Mouse (Mus musculus): Measurements from ENCODE around the gene Traf1. TPM values are rescaled to one million over a fixed set of nuclear protein-coding genes. Genes with fewer than 3 reads are reported as not detected.

Traf1 gene
- total RNA-seq, 2 experiments from 2014 or later: 0.46 to 1.3 TPM

- DNase-seq: no peak
Measured at GRCm38 (mm10) chr2:34941061-34941675, 20.4 kb downstream of the Traf1 start.

GRCm38 (mm10) chr2:34940246-34940645, 21.3 kb downstream of the Traf1 start:
- no peak for DNase-seq

GRCm38 (mm10) chr2:34938269-34939208, 23.0 kb downstream of the Traf1 start:
- peak; percentile 52 for DNase-seq

GRCm38 (mm10) chr2:34937460-34937859, 24.1 kb downstream of the Traf1 start:
- DNase-seq: no peak

- DNase-seq: no peak
Measured at GRCm38 (mm10) chr2:34927320-34927719, 34.3 kb downstream of the Traf1 start.

- no peak for DNase-seq
Measured at GRCm38 (mm10) chr2:34922729-34923128, 38.8 kb downstream of the Traf1 start.

- no peak for DNase-seq
Measured at GRCm38 (mm10) chr2:34920144-34920543, 41.4 kb downstream of the Traf1 start.

- DNase-seq: no peak
Measured at GRCm38 (mm10) chr2:34915103-34915502, 46.5 kb downstream of the Traf1 start.

GRCm38 (mm10) chr2:34914823-34915082, 46.8 kb downstream of the Traf1 start:
- DNase-seq: no peak

GRCm38 (mm10) chr2:34914069-34914822, 47.3 kb downstream of the Traf1 start:
- DNase-seq: peak; percentile 59

- peak; percentile 49 for DNase-seq
Measured at GRCm38 (mm10) chr2:34913218-34914068, 48.1 kb downstream of the Traf1 start, which contains the start of gene Phf19. Gene Phf19 (minus strand): TSS chr2:34914026.

- DNase-seq: no peak
Measured at GRCm38 (mm10) chr2:34912613-34913012, 49.0 kb downstream of the Traf1 start.

GRCm38 (mm10) chr2:34911871-34912270, 49.7 kb downstream of the Traf1 start:
- DNase-seq: no peak

- no peak for DNase-seq
Measured at GRCm38 (mm10) chr2:34909719-34910118, 51.9 kb downstream of the Traf1 start.

- DNase-seq: peak; percentile 72
Measured at GRCm38 (mm10) chr2:34906861-34907604, 54.5 kb downstream of the Traf1 start.

GRCm38 (mm10) chr2:34906426-34906825, 55.1 kb downstream of the Traf1 start:
- DNase-seq: no peak

GRCm38 (mm10) chr2:34904849-34905542, 56.6 kb downstream of the Traf1 start:
- peak; percentile 99 for DNase-seq

- DNase-seq: no peak
Measured at GRCm38 (mm10) chr2:34903652-34904405, 57.7 kb downstream of the Traf1 start.

GRCm38 (mm10) chr2:34903191-34903590, 58.4 kb downstream of the Traf1 start:
- DNase-seq: no peak

- DNase-seq: no peak
Measured at GRCm38 (mm10) chr2:34902731-34903130, 58.8 kb downstream of the Traf1 start.
